ENCODE assay signal across 20 mouse cellular contexts in the genomic region with DNA sequence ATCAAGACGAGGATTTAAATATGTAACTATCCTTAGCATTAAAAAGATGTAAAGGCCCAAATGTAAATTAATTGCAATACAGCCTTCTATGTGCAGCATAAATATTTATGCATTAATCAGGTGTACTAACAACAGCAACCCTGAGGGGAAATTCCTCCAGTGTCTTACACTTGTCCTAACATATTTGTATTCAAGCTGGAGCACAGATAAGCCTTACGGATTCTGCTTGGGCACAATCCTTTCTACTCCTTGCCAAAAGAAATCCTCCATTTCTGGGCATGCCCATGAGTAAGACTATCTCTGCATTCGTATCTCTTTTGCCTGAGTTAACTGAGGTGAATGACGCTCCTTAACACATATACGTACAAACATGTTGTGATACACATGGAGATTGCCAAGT. TPM values are rescaled to one million over a fixed set of nuclear protein-coding genes. Genes with fewer than 3 reads are reported as not detected.
"Had no signal": no experiment of that assay in that cellular context is flagged by ENCODE, and none has a peak within 500 bp of the region (broad histone marks: within the 10 kb centered on the region; RNA-seq: fewer than 3 reads in every experiment).

No protein-coding gene starts in this region.

- H3K9ac ChIP-seq: limb, embryonic 12.5 days; limb, embryonic 15.5 days; liver, embryonic 14.5 days; liver, postnatal 0 days; lung, embryonic 14.5 days; neural tube, embryonic 13.5 days had no signal

- H3K4me1 ChIP-seq: limb, embryonic 12.5 days; limb, embryonic 15.5 days; neural tube, embryonic 13.5 days had no signal

- H3K27ac ChIP-seq: limb, embryonic 12.5 days; limb, embryonic 15.5 days; liver, embryonic 14.5 days; macrophage; neural tube, embryonic 13.5 days had no signal

- H3K9me3 ChIP-seq: limb, embryonic 12.5 days; limb, embryonic 15.5 days; neural tube, embryonic 13.5 days had no signal

- H3K4me3 ChIP-seq: limb, embryonic 12.5 days; limb, embryonic 15.5 days; myocyte; neural tube, embryonic 13.5 days had no signal

- H3K4me2 ChIP-seq: limb, embryonic 12.5 days; limb, embryonic 15.5 days; liver, embryonic 11.5 days; lung, embryonic 14.5 days; neural tube, embryonic 13.5 days had no signal

- ATAC-seq: liver, postnatal 0 days; lung, postnatal 0 days had no signal

- DNase-seq: kidney, adult 18-20 months; kidney, adult 9 months; kidney, postnatal 14 days; kidney, postnatal 4 days; left cerebral cortex, postnatal 4 days; liver, postnatal 0 days; lung, embryonic 14.5 days; thymus, adult 18-20 months; thymus, postnatal 36 days had no signal

- H3K36me3 ChIP-seq: limb, embryonic 12.5 days; limb, embryonic 15.5 days; neural tube, embryonic 13.5 days had no signal

- H3K27me3 ChIP-seq: limb, embryonic 12.5 days; limb, embryonic 15.5 days; neural tube, embryonic 13.5 days had no signal

RNA-seq across cellular contexts. Expression of a gene that starts 49.6 kb away (rescaled TPM):
- polyA plus RNA-seq: kidney, embryonic 16.5 days; liver, embryonic 11.5 days; liver, embryonic 14.5 days; liver, postnatal 0 days; lung, embryonic 14.5 days; lung, postnatal 0 days; macrophage; neural tube, embryonic 13.5 days; small intestine, adult 2 months; spleen, adult 2 months had no signal
